Mouse (Mus musculus) heart, postnatal 0 days (tissue): ENCODE measurements around the gene Srd5a1. TPM values are rescaled to one million over a fixed set of nuclear protein-coding genes. Genes with fewer than 3 reads are reported as not detected.
"Not testable (repeated sequence)": the region's sequence is repeated elsewhere in the genome, so short reads cannot be mapped to it uniquely, and the experiment has no call there.

ENCODE experiments used
- ATAC-seq: fragments of 200-750 bp; cut with Nextera tagmentation; 2 replicates; pipeline ENCODE4 v1.8.0; 2017; ENCODE audit warnings: low read depth, moderate number of reproducible peaks, moderate library complexity; ENCODE audit not compliant: insufficient read depth
- DNase-seq: peaks from one replicate; pipeline ENCODE4 v3.0.0-alpha.2; 2016; ENCODE audit warnings: low spot score
- H3K27ac ChIP-seq: fragments of 300-500 bp; sonication (generic); 2 replicates; pipeline ENCODE4 v1.5.1; 2014; ENCODE audit warnings: low read depth, mild to moderate bottlenecking
- H3K27me3 ChIP-seq: fragments of 300-500 bp; sonication (generic); 2 replicates; pipeline ENCODE4 v1.6.1; 2014; ENCODE audit warnings: low read length, mixed read lengths; ENCODE audit not compliant: control insufficient read depth, insufficient read depth
- H3K36me3 ChIP-seq: fragments of 300-500 bp; sonication (generic); replicated peaks from 2 replicates; pipeline ENCODE4 v1.6.1; 2014; ENCODE audit warnings: low read length, mixed read lengths; ENCODE audit not compliant: control insufficient read depth, insufficient read depth
- H3K4me1 ChIP-seq: fragments of 300-500 bp; sonication (generic); 2 replicates; pipeline ENCODE4 v1.6.1; 2014; ENCODE audit warnings: antibody characterized with exemption; ENCODE audit not compliant: control insufficient read depth, insufficient read depth
- H3K4me2 ChIP-seq: fragments of 300-500 bp; sonication (generic); 2 replicates; pipeline ENCODE4 v1.6.1; 2014; ENCODE audit warnings: low read depth, mild to moderate bottlenecking, low read length, moderate library complexity
- H3K4me3 ChIP-seq: fragments of 300-500 bp; sonication (generic); 2 replicates; pipeline ENCODE4 v1.5.1; 2014; ENCODE audit warnings: low read depth, low read length
- H3K9ac ChIP-seq: fragments of 300-500 bp; sonication (generic); replicated peaks from 2 replicates; pipeline ENCODE4 v1.6.1; 2014; ENCODE audit warnings: low read depth, low read length, mixed read lengths
- H3K9me3 ChIP-seq: fragments of 300-500 bp; sonication (generic); replicated peaks from 2 replicates; pipeline ENCODE4 v1.6.1; 2016; ENCODE audit warnings: low read length; ENCODE audit not compliant: control insufficient read depth
- CTCF ChIP-seq: IDR thresholded peaks from 2 replicates; pipeline ENCODE4 v1.5.1; 2016; ENCODE audit warnings: antibody characterized with exemption, control low read depth, low read depth
- EP300 ChIP-seq: IDR thresholded peaks from 2 replicates; pipeline ENCODE4 v1.6.1; 2016; ENCODE audit warnings: antibody characterized with exemption, low read depth
- WGBS: fragments of 180-500 bp; shearing (Covaris S2); extraction: QIAGEN DNeasy Blood & Tissue Kit; methylation state at CpG from one replicate; pipeline ENCODE4 v1.1.7; 2014; 5-methylcytosine and 5-hydroxymethylcytosine counted together
- polyA plus RNA-seq: library from polyadenylated mRNA; unstranded; fragments of >200 nt; fragmentation: Nextera tagmentation; extraction: Ambion mirVana; gene quantifications from 2 replicates; pipeline ENCODE4 v1.2.1, GENCODE M21; 2015
- total RNA-seq: library from RNA; depleted of rRNA; stranded (reverse); fragments of >200 nt; gene quantifications from 2 replicates; pipeline ENCODE4 v1.2.3, GENCODE M21; 2014; ENCODE audit warnings: low replicate concordance

Gene Srd5a1
- total and polyA plus RNA-seq, 2 experiments from 2014 or later, result 3.3 to 3.5 TPM

DNA sequence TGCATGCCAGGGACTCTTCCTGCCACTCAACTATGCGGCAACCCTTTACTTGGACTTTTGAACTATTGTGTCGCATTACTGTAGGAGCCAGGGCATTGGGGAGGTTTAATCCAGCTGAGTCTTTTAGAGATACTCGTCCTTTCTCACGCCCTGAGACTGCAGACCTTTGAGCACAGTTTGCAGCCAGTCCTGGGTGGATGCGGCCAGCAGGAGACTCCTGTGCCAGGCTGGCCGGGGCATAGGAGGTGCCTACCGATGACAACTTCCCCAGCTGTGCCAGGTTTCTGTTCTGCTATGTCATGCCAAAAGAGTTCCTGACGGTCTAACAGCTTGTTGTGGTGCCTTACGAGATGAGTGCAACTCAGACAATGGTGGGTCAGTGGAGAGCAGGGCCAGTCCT, 42.0 kb downstream of the Srd5a1 start:
- Histone ChIP-seq H3K4me1 (no peaks in the 10 kb centered on the region), H3K36me3 (no peaks in the 10 kb centered on the region), H3K9ac (no peak overlapping the region), H3K9me3 (no peaks in the 10 kb centered on the region), H3K27ac (no peak overlapping the region), H3K4me2 (no peak overlapping the region), H3K4me3 (no peak overlapping the region), H3K27me3 (no peaks in the 10 kb centered on the region)
- TF ChIP-seq CTCF (no peak), EP300 (no peak)
- no peak for DNase-seq
- ATAC-seq, result no peak
- 79% methylated on average over 9 of the region's 9 CpGs for WGBS

GRCm38 (mm10) chr13:69565401-69565800, 45.8 kb downstream of the Srd5a1 start:
- not testable (repeated sequence) for H3K27me3 ChIP-seq, H3K4me3 ChIP-seq, H3K4me2 ChIP-seq, H3K9me3 ChIP-seq, ATAC-seq, H3K27ac ChIP-seq, H3K9ac ChIP-seq, DNase-seq, H3K36me3 ChIP-seq
- 91% methylated on average over 4 of the region's 4 CpGs for WGBS
- peaks cover 17% of the 10 kb centered on the region for H3K4me1 ChIP-seq

DNA sequence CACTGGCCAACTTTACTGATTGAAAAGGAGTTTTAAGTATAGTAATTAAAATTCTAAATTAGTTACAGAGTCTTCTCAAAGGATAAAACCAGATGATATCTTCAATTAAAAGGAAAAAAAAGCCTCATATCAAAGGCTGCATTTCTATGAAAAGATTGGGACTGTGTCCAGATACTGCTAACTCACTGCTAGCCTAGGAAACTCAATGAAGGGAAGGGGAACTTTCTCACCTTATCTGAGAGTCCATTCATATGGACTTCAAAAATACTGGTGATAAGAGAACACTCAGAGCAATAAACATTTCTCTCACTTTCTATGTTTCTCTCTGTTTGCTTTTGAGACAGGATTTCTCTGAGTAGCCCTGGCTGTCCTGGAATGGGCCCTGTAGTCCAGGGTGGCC, 46.7 kb downstream of the Srd5a1 start:
- Histone ChIP-seq H3K4me1 (peaks cover 22% of the 10 kb centered on the region), H3K9me3 (no peaks in the 10 kb centered on the region), H3K27ac (no peak overlapping the region), H3K27me3 (no peaks in the 10 kb centered on the region), H3K36me3 (no peaks in the 10 kb centered on the region), H3K4me3 (no peak overlapping the region), H3K4me2 (no peak overlapping the region), H3K9ac (no peak overlapping the region)
- TF ChIP-seq EP300 (no peak), CTCF (no peak)
- DNase-seq, result no peak
- no peak for ATAC-seq

GRCm38 (mm10) chr13:69563905-69564304, 47.3 kb downstream of the Srd5a1 start:
- H3K9me3 ChIP-seq, result no peaks in the 10 kb centered on the region
- H3K9ac ChIP-seq, result no peak overlapping the region
- H3K4me3 ChIP-seq, result no peak overlapping the region
- no peak overlapping the region for H3K27ac ChIP-seq
- WGBS, result 51% methylated on average over 3 of the region's 3 CpGs
- H3K4me2 ChIP-seq, result no peak overlapping the region
- H3K36me3 ChIP-seq, result no peaks in the 10 kb centered on the region
- no peaks in the 10 kb centered on the region for H3K27me3 ChIP-seq
- TF ChIP-seq EP300 (no peak), CTCF (no peak)
- DNase-seq (no peak), ATAC-seq (no peak)
- H3K4me1 ChIP-seq, result peaks cover 25% of the 10 kb centered on the region

DNA sequence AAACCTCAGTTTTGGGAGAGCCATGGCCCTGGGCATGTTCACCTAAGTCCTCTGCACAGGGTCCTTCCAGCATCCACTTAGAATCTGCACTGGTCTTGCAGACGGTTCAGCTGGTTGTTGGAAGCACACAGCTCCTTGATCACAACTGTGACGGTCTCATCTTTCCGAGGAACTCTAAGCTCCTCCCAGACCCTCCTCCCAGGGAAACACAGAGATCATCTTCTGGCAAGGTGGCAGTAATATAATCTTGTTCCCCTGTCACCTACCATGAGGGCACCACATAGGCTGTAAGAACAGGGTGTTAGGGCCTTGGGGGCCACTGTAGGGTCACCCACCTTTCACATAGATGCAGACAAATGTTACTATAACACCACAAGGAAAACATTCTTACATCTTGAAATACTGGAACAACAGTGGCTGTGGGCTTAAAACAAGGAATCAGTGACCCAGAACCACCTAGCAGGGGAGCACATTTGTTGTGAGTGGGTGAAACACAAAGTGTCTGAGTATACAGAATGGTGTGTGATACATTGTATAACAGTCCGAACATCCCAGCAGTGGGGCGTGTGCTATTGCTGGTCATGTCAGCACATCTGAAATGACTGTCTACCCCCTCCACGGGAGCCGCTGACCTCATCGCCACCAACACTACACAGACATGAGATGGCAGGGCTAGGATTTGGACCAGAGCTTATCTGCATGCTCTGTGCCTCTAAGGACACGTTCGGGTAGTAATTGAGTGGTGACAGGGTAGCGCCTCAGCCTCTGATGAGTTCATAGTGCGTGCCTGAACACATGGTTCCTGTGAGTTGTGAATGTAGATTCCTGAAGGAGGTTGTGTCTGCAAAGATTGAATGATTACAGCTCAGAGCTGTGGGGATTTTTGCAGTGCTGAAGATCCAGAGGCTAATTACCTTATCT, 48.3 kb downstream of the Srd5a1 start:
- no peaks in the 10 kb centered on the region for H3K27me3 ChIP-seq
- ATAC-seq (peak; percentile 95), DNase-seq (peak; percentile 80)
- 26% methylated on average over 12 of the region's 12 CpGs for WGBS
- no peak overlapping the region for H3K4me3 ChIP-seq
- no peak overlapping the region for H3K4me2 ChIP-seq
- TF ChIP-seq EP300 (peak; percentile 69), CTCF (no peak)
- H3K9me3 ChIP-seq, result no peaks in the 10 kb centered on the region
- H3K36me3 ChIP-seq, result no peaks in the 10 kb centered on the region
- no peak overlapping the region for H3K9ac ChIP-seq
- peaks cover 32% of the 10 kb centered on the region for H3K4me1 ChIP-seq
- H3K27ac ChIP-seq, result no peak overlapping the region

- WGBS, result 71% methylated on average over 9 of the region's 9 CpGs
- Histone ChIP-seq H3K9ac (no peak overlapping the region), H3K36me3 (no peaks in the 10 kb centered on the region), H3K27ac (no peak overlapping the region), H3K4me2 (no peak overlapping the region), H3K4me1 (peaks cover 32% of the 10 kb centered on the region), H3K9me3 (no peaks in the 10 kb centered on the region), H3K27me3 (no peaks in the 10 kb centered on the region), H3K4me3 (no peak overlapping the region)
- TF ChIP-seq EP300, result no peak
- TF ChIP-seq CTCF, result no peak
- ATAC-seq (no peak), DNase-seq (no peak)
Observed at GRCm38 (mm10) chr13:69562004-69562403, 49.2 kb downstream of the Srd5a1 start.
